Mouse (Mus musculus) small intestine, adult 2 months (tissue): ENCODE measurements around the gene S1pr2.

Source experiments
- CTCF ChIP-seq: fragments of 200-500 bp; IDR thresholded peaks from 2 replicates; pipeline ENCODE4 v1.5.1; 2012; ENCODE audit warnings: low read depth, mild to moderate bottlenecking, control low read depth, inconsistent platforms, low read length, moderate library complexity, mixed read lengths; ENCODE audit not compliant: insufficient replicate concordance, insufficient read length; ENCODE audit errors: extremely low read depth
- POLR2A ChIP-seq: fragments of 200-500 bp; IDR thresholded peaks from 2 replicates; pipeline ENCODE4 v1.6.1; 2012; ENCODE audit warnings: low read depth, mild to moderate bottlenecking, control low read depth, inconsistent platforms, low read length, moderate library complexity

DNA sequence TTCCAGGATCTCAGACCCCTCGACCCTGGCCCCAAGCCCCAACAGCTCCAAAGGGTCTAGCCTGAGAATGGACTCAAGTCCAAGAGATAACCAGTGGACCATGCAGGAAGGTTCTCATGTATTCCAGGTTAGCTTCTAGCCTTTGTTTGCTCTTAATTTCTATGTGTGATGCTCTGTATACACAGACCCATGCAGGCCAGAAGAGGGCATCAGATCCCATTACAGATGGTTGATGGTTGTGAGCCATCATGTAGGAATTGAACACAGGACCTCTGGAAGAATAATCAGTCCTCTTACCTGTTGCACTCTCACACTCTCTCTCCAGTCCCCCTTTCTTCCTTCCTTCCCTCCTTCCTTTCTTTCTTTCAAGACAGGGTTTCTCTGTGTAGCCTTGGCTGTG lies 35.8 kb upstream of the S1pr2 start:
- no peak for TF ChIP-seq CTCF
- no peak for TF ChIP-seq POLR2A
